Mouse (Mus musculus) ES-E14 (cell line): ENCODE results near the gene Gpx4. TPM values are rescaled to one million over a fixed set of nuclear protein-coding genes. Genes with fewer than 3 reads are reported as not detected.

Source experiments
- DNase-seq: peaks from one replicate; pipeline ENCODE4 v3.0.0-alpha.2; 2013; ENCODE audit warnings: low read depth, low spot score
- H3K27ac ChIP-seq: 2 replicates; pipeline ENCODE4 v1.5.1; 2012; ENCODE audit warnings: low read depth, mild to moderate bottlenecking, low read length, moderate library complexity, mixed read lengths; ENCODE audit not compliant: poor library complexity, insufficient read depth, severe bottlenecking
- H3K36me3 ChIP-seq: 2 replicates; pipeline ENCODE4 v1.6.1; 2012; ENCODE audit warnings: mild to moderate bottlenecking, low read length, moderate library complexity, mixed read lengths; ENCODE audit not compliant: control insufficient read depth, poor library complexity, insufficient read depth, severe bottlenecking
- H3K4me1 ChIP-seq, 2 experiments: fragments of 150-350 bp in 1 of 2; sonication (generic) in 1 of 2; 2 replicates each; pipeline ENCODE4 v1.6.1; 2012; ENCODE audit warnings: low read length in 2 of 2, mild to moderate bottlenecking in 1 of 2, mixed read lengths in 1 of 2; ENCODE audit not compliant: control insufficient read depth in 2 of 2, insufficient read depth in 2 of 2, poor library complexity in 1 of 2
- H3K4me3 ChIP-seq, 2 experiments: fragments of 150-350 bp in 1 of 2; sonication (generic) in 1 of 2; 2 replicates each; pipeline ENCODE4 v1.5.1; 2012; ENCODE audit warnings: low read length in 2 of 2, low read depth in 1 of 2, mild to moderate bottlenecking in 1 of 2, mixed read lengths in 1 of 2; ENCODE audit not compliant: insufficient read depth in 1 of 2, poor library complexity in 1 of 2, severe bottlenecking in 1 of 2
- H3K9ac ChIP-seq: 2 replicates; pipeline ENCODE4 v1.6.1; 2012; ENCODE audit warnings: low read depth, mild to moderate bottlenecking, low read length, mixed read lengths; ENCODE audit not compliant: poor library complexity, insufficient read depth, severe bottlenecking
- H3K9me3 ChIP-seq: fragments of 150-350 bp; sonication (generic); 2 replicates; pipeline ENCODE4 v1.6.1; 2012; ENCODE audit warnings: low read depth, mild to moderate bottlenecking, low read length; ENCODE audit not compliant: control insufficient read depth, insufficient read depth
- CHD2 ChIP-seq: IDR thresholded peaks from 2 replicates; pipeline ENCODE4 v1.6.1; 2014; ENCODE audit warnings: mild to moderate bottlenecking, low read depth, low read length, inconsistent platforms
- HCFC1 ChIP-seq: IDR thresholded peaks from 2 replicates; pipeline ENCODE4 v1.6.1; 2012; ENCODE audit warnings: low read length, inconsistent platforms, borderline replicate concordance; ENCODE audit not compliant: insufficient read depth
- MAFK ChIP-seq: IDR thresholded peaks from 2 replicates; pipeline ENCODE4 v1.6.1; 2014; ENCODE audit warnings: mild to moderate bottlenecking, low read depth, low read length, inconsistent platforms; ENCODE audit not compliant: insufficient read depth
- ZC3H11A ChIP-seq: IDR thresholded peaks from 2 replicates; pipeline ENCODE4 v1.6.1; 2012; ENCODE audit warnings: low read depth, mild to moderate bottlenecking, inconsistent platforms, low read length, borderline replicate concordance
- ZNF384 ChIP-seq: IDR thresholded peaks from 2 replicates; pipeline ENCODE4 v1.6.1; 2012; ENCODE audit warnings: low read depth, low read length, inconsistent platforms
- in situ Hi-C, 2 experiments: fragments of 600-800 bp; cut with MboI; formaldehyde crosslinking; loops; one replicate each; pipeline ENCODE4 v1.15.1; 2025; ENCODE audit warnings: low sequenced_read_pairs in 2 of 2, inconsistent platforms in 1 of 2; ENCODE audit not compliant: unreplicated experiment in 2 of 2
- total RNA-seq: library from RNA; depleted of rRNA; stranded (reverse); fragments of 300-350 nt; gene quantifications from 2 replicates; pipeline ENCODE4 v1.2.3, GENCODE M21; 2012

The Gpx4 gene
- total RNA-seq, 1 experiment, result 1,456 TPM

DNA sequence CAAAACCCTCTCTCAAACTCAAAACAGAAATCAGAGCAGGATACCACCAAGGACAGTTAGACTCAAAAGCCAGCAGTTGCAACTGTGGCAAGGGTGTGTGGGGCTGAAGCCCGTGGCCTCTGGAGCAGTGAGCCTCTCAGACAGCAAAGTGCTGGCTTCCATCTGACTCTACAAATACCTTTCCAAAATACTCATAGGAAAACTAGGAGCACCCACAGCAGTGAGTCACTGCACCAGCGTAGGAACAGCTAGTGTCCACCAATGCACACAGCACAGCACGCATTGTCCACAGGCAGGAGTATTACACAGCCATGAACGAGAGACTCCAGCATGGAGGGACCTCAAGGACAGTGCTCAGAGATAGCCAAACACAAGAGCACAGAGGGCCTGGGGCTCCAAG is 29.4 kb downstream of the Gpx4 start:
- no peak for DNase-seq
- H3K9me3 ChIP-seq, result no peaks in the 10 kb centered on the region
- peaks cover 28% of the 10 kb centered on the region; the same call in 1 of the 2 replicates for H3K36me3 ChIP-seq
- no peak for TF ChIP-seq ZNF384
- TF ChIP-seq HCFC1, result no peak
- TF ChIP-seq MAFK, result no peak
- TF ChIP-seq ZC3H11A, result no peak
- no peak for TF ChIP-seq CHD2
- H3K9ac ChIP-seq, result no peak overlapping the region
- in situ Hi-C loops, result no loop called here
- peaks cover 6 to 30% of the 10 kb centered on the region in 2 experiments; a peak in 3 of 4 replicates for H3K4me1 ChIP-seq
- 0 out of 2 replicates have a peak overlapping the region, but pooled peaks have one; percentile 2 for H3K27ac ChIP-seq
- H3K4me3 ChIP-seq, result no peak overlapping the region

DNA sequence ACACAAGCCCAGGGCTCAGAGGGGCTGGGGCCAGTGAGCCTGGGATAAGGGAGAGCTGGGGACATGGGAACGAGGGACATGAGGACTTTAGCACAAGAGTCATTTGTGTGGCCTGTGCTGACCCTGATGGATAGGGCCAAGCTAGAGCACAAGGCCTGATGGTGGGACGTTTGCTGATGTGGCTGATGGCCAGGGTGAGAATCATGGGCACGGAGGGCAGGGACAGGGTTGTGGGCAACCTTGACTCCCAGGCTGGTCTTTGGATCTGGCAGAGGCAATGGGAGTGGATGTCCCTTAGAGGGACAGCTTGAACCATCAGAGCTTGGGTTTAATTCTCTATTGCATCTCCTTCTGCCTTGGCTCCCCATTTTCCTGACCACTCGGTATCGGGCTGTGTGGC is 30.3 kb downstream of the Gpx4 start:
- in situ Hi-C loops, result no loop called here
- TF ChIP-seq ZC3H11A (no peak), ZNF384 (no peak), HCFC1 (no peak), MAFK (no peak), CHD2 (no peak)
- Histone ChIP-seq H3K9ac (no peak overlapping the region), H3K4me1 (peaks cover 6 to 30% of the 10 kb centered on the region in 2 experiments; a peak in 3 of 4 replicates), H3K27ac (no peak overlapping the region), H3K9me3 (no peaks in the 10 kb centered on the region), H3K36me3 (peaks cover 23% of the 10 kb centered on the region; the same call in 1 of the 2 replicates), H3K4me3 (no peak overlapping the region)
- no peak for DNase-seq

DNA sequence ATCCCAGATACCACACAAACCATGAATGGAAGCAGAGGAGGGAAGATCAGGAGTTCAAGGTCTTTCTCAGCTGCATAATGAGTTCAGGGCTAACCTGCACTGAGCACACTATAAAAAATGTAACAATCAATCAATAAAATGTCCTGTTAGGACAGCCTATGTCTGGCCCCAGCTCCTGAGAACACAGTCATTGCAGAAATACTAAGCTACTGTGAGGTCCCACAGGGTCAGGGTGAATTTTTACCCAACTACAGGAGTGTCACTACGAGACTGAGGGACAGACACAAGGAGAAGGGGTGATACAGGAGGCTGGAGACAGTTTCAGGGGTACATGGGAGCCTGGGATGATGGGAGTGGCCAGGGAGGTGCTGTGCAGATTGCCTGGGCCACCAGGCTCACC is 31.4 kb downstream of the Gpx4 start:
- H3K9ac ChIP-seq, result no peak overlapping the region
- no peak for DNase-seq
- H3K36me3 ChIP-seq, result peaks cover 24% of the 10 kb centered on the region; the same call in 1 of the 2 replicates
- H3K27ac ChIP-seq, result no peak overlapping the region
- no peak overlapping the region for H3K4me3 ChIP-seq
- TF ChIP-seq CHD2 (no peak), ZNF384 (no peak), ZC3H11A (no peak), HCFC1 (no peak), MAFK (no peak)
- H3K9me3 ChIP-seq, result no peaks in the 10 kb centered on the region
- in situ Hi-C loops, result no loop called here
- peaks cover 4 to 24% of the 10 kb centered on the region in 2 experiments; a peak in 2 of 4 replicates for H3K4me1 ChIP-seq

DNA sequence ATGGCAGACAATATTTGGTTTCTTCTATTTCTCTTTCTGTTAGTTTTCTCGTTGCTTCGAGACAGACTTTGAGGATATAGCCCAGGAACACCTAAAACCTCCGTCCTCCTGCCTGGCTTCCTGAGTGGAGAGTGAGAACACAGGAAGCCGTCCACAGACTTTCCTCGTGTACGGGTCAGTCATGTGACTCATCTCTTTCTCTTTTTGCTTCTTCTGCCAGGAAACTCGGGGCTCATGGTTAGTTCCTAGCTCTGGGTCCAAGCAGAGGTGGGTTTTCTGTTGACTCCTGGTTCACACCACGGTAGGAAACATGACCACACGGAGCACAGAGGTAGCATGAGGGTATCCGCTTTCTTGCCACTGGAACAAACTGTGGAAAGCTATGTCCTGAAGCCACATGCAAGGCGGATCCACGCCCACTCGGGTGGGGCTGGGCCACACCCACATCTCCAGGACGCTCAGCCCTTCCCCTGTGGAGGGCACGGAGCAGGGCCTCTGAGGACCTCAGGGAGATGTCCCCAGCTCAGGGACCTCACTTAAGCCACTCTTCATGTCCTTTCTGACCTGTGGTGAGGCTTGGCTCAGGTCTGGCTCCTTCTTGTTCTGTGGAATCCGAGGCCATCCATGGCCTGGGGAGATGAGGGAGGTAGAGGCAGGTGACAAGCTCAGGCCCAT is 33.6 kb downstream of the Gpx4 start:
- Histone ChIP-seq H3K9me3 (no peaks in the 10 kb centered on the region), H3K4me3 (no peak overlapping the region), H3K9ac (peak overlapping the region; percentile 5; the same call in 1 of the 2 replicates), H3K36me3 (peaks cover 27% of the 10 kb centered on the region; the same call in 1 of the 2 replicates), H3K4me1 (peaks cover 0 to 16% of the 10 kb centered on the region in 2 experiments; a peak in 2 of 4 replicates), H3K27ac (no peak overlapping the region)
- in situ Hi-C loops, result no loop called here
- TF ChIP-seq HCFC1, result no peak
- TF ChIP-seq MAFK, result no peak
- no peak for TF ChIP-seq CHD2
- no peak for TF ChIP-seq ZNF384
- TF ChIP-seq ZC3H11A, result no peak
- DNase-seq, result no peak
